Mouse (Mus musculus) midbrain, embryonic 10.5 days (tissue): Measurements from ENCODE around the gene Wfdc2. TPM values are rescaled to one million over a fixed set of nuclear protein-coding genes. Genes with fewer than 3 reads are reported as not detected.
"Not testable (repeated sequence)": the region's sequence is repeated elsewhere in the genome, so short reads cannot be mapped to it uniquely, and the experiment has no call there.

Experiments used
- DNase-seq: peaks from one replicate; pipeline ENCODE4 v3.0.0-alpha.2; 2017; ENCODE audit warnings: low spot score
- H3K27ac ChIP-seq: fragments of 300-500 bp; sonication (generic); replicated peaks from 2 replicates; pipeline ENCODE4 v1.5.1; 2016; ENCODE audit warnings: mild to moderate bottlenecking
- H3K27me3 ChIP-seq: fragments of 300-500 bp; sonication (generic); 2 replicates; pipeline ENCODE4 v1.6.1; 2016; ENCODE audit warnings: low read depth, mild to moderate bottlenecking; ENCODE audit not compliant: poor library complexity, severe bottlenecking
- H3K36me3 ChIP-seq: fragments of 300-500 bp; sonication (generic); 2 replicates; pipeline ENCODE4 v1.6.1; 2016; ENCODE audit warnings: mild to moderate bottlenecking, moderate library complexity
- H3K4me1 ChIP-seq: fragments of 300-500 bp; sonication (generic); 2 replicates; pipeline ENCODE4 v1.6.1; 2016
- H3K4me3 ChIP-seq: fragments of 300-500 bp; sonication (generic); 2 replicates; pipeline ENCODE4 v1.5.1; 2016; ENCODE audit warnings: mild to moderate bottlenecking, moderate library complexity
- H3K9me3 ChIP-seq: fragments of 300-500 bp; sonication (generic); replicated peaks from 2 replicates; pipeline ENCODE4 v1.6.1; 2016; ENCODE audit warnings: mild to moderate bottlenecking
- WGBS: fragments of 180-500 bp; shearing (Covaris S2); methylation state at CpG from one replicate; pipeline ENCODE4 v1.1.7; 2016; 5-methylcytosine and 5-hydroxymethylcytosine counted together
- polyA plus RNA-seq: library from polyadenylated mRNA; unstranded; fragments of >200 nt; fragmentation: Nextera tagmentation; extraction: Ambion mirVana; gene quantifications from 2 replicates; pipeline ENCODE4 v1.2.1, GENCODE M21; 2016

Wfdc2 gene
- polyA plus RNA-seq, 1 experiment from 2014 or later = 28.3 TPM

DNA sequence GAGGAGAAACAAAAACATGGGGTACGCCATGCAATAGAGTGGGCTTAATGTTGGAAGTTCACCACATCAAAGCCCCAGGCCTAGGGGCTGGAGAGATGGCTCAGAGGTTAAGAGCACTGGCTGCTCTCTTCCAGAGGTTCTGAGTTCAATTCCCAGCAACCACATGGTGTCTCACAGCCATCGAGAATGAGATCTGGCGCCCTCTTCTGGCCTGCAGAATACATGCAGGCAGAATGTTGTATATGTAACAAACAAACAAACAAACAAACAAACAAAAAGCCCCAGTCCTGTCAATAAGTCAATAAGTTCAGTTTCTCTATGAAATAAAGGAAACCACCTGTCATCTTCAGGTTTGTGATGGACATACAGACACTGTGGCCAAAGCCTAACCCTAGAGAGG lies 38.0 kb downstream of the Wfdc2 start:
- 73% methylated on average over 3 of the region's 3 CpGs for WGBS
- Histone ChIP-seq H3K27me3 (no peaks in the 10 kb centered on the region), H3K36me3 (no peaks in the 10 kb centered on the region), H3K9me3 (peaks cover 9% of the 10 kb centered on the region; the same call in 1 of the 2 replicates), H3K4me1 (peaks cover 5% of the 10 kb centered on the region; the same call in 1 of the 2 replicates), H3K27ac (no peak overlapping the region), H3K4me3 (no peak overlapping the region)
- no peak for DNase-seq

DNA sequence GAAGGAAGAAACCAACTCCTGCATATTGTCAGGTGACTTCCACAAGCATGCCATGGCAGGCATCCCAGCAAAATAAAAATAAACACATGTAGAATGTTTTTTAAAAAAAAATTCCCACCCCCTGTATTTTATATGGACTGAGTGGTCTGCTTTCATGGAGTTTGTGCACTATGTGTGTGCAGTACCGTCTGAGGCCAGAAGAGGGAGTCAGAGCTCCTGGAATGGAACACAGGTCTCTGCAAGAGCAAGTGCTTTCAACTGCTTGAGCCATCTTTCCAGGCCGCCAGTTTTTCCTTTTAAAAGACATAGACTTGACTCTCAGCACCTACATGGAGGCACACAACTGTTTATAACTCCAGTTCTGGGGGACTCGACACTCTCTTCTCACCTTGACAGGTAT lies 41.3 kb downstream of the Wfdc2 start:
- Histone ChIP-seq H3K27me3 (no peaks in the 10 kb centered on the region), H3K4me1 (no peaks in the 10 kb centered on the region), H3K4me3 (no peak overlapping the region), H3K9me3 (peaks cover 9% of the 10 kb centered on the region; the same call in 1 of the 2 replicates), H3K36me3 (no peaks in the 10 kb centered on the region), H3K27ac (no peak overlapping the region)
- DNase-seq = no peak
- WGBS = 89% methylated on average over 3 of the region's 3 CpGs

DNA sequence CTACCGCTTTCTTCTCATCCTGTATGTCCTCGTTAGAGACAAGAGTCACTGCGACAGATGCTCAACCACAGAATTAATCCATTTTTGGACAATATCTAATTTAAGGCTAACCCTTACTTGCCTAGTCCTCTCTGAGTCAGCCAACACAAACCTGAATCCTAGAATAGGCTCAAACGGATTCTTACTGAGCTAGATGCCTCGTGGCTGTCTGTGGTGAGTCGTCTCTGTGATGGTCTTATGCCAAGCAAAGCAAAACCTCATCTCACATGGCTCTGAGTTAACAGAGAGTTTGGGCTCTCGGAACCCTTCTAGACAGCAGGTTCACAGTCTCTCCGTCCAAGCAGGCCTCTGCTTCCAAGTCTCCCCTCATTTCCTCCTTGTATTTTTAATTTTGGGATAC lies 42.2 kb downstream of the Wfdc2 start:
- Histone ChIP-seq H3K9me3 (peaks cover 9% of the 10 kb centered on the region; the same call in 1 of the 2 replicates), H3K27me3 (no peaks in the 10 kb centered on the region), H3K27ac (no peak overlapping the region), H3K4me1 (no peaks in the 10 kb centered on the region), H3K4me3 (no peak overlapping the region), H3K36me3 (no peaks in the 10 kb centered on the region)
- no peak for DNase-seq
- 94% methylated on average over 8 of the region's 8 CpGs for WGBS

DNA sequence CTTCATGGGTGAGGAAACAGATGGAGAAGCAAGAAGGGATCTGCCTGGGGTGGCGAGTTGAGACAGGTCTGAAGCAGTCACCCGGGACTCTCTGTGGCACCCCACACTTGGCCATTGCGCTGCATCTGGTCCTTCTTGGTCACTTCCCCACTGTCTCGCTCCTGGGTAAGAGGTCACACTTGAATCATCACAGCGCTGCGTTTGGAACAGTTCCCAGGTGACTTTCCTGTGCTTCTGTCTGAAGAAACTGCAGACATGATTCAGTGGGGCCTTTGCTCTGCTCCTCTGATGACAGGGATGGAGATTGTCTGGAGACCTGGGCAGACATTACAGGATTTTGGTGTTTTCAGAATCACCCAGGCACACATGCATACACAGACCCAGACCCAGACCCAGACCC lies 46.6 kb downstream of the Wfdc2 start:
- no peak overlapping the region for H3K27ac ChIP-seq
- WGBS = 88% methylated on average over 6 of the region's 6 CpGs
- H3K9me3 ChIP-seq = no peaks in the 10 kb centered on the region; the same call in 1 of the 2 replicates
- H3K27me3 ChIP-seq = no peaks in the 10 kb centered on the region
- DNase-seq = no peak
- H3K36me3 ChIP-seq = no peaks in the 10 kb centered on the region
- H3K4me3 ChIP-seq = no peak overlapping the region
- no peaks in the 10 kb centered on the region for H3K4me1 ChIP-seq

DNA sequence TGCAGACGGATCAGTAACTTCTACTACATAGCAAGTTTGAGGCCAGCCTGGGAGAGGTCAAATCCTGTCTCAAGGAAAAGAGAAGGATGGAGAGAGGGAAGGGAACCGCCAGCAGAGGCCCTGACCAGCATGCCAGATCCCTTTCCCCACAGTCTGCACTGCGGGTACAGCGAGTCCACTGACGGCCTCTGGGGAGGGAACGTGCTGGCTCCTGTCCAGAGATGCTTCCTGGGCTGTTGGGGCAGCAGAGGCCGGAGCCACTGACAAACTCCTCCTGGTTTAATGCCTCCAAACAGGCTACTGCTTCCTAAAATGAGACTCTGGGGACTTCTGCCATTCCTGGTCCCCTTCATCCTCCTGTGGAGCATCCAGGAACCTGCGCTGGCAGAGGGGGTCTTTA lies 51.3 kb downstream of the Wfdc2 start, which contains the start of the genes Wfdc6b and Wfdc8:
Gene Wfdc6b, plus strand, starts transcription at position 52 of the 400 bp plus-strand sequence.
Gene Wfdc8, minus strand, starts transcription at position 156 of the 400 bp plus-strand sequence.
- H3K9me3 ChIP-seq, H3K4me3 ChIP-seq, H3K27me3 ChIP-seq, H3K36me3 ChIP-seq, DNase-seq, H3K27ac ChIP-seq, H3K4me1 ChIP-seq: not testable (repeated sequence)
- 69% methylated on average over 8 of the region's 8 CpGs for WGBS

DNA sequence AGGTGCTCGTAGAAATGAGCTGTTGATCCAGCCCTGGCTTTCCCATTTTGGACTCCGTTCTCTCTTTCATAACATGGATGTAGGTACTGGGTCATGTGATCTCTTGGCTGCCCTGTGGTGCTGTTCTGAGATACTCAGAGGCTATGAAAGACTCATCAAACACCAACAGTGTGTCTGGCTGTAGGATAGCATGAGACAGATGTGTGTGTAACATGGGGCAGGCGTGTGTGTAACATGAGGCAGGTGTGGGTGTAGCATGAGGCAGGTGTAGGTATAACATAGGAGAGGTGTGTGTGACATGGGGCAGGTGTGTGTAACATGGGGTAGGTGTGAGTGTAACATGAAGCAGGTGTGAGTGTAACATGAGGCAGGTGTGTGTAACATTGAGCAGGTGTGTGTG lies 53.2 kb downstream of the Wfdc2 start:
- WGBS = 92% methylated on average over 3 of the region's 3 CpGs
- Histone ChIP-seq H3K9me3 (no peaks in the 10 kb centered on the region), H3K4me3 (no peak overlapping the region), H3K4me1 (peaks cover 6% of the 10 kb centered on the region; the same call in 1 of the 2 replicates), H3K36me3 (no peaks in the 10 kb centered on the region), H3K27ac (no peak overlapping the region), H3K27me3 (no peaks in the 10 kb centered on the region)
- DNase-seq = no peak

Other genes starting within 250 kb of the Wfdc2 start
- gene Svs6, start 245.7 kb upstream of the Wfdc2 start, polyA plus RNA-seq = not detected in 2 replicates
- gene Svs5, start 229.7 kb upstream of the Wfdc2 start, polyA plus RNA-seq = not detected in 2 replicates
- 0.31 TPM in 1 of 2 replicates, not detected in the other for gene Slpi, start 173.3 kb upstream of the Wfdc2 start, polyA plus RNA-seq
- gene Rbpjl, start 159.3 kb upstream of the Wfdc2 start, polyA plus RNA-seq = not detected in 2 replicates
- gene Matn4, start 157.3 kb upstream of the Wfdc2 start, polyA plus RNA-seq = 0.21 TPM in 1 of 2 replicates, not detected in the other
- 16.1 and 17.4 TPM in 2 replicates for gene Sdc4, start 118.5 kb upstream of the Wfdc2 start, polyA plus RNA-seq
- 64.8 and 65.9 TPM in 2 replicates for gene Sys1, start 105.4 kb upstream of the Wfdc2 start, polyA plus RNA-seq
- gene Gm20458, start 101.4 kb upstream of the Wfdc2 start, polyA plus RNA-seq = 3.7 and 3.9 TPM in 2 replicates
- gene Trp53tg5, start 88.7 kb upstream of the Wfdc2 start, polyA plus RNA-seq = not detected in 2 replicates
- 3.0 and 3.2 TPM in 2 replicates for gene Dbndd2, start 76.3 kb upstream of the Wfdc2 start, polyA plus RNA-seq
- gene Pigt, start 64.9 kb upstream of the Wfdc2 start, polyA plus RNA-seq = 40.1 and 44.7 TPM in 2 replicates
- not detected in 2 replicates for gene Spint3, start 11.0 kb downstream of the Wfdc2 start, polyA plus RNA-seq
- gene Wfdc6a, start 23.0 kb downstream of the Wfdc2 start, polyA plus RNA-seq = not detected in 2 replicates
- gene Eppin, start 31.2 kb downstream of the Wfdc2 start, polyA plus RNA-seq = not detected in 2 replicates
- not detected in 2 replicates for gene Wfdc6b, start 51.1 kb downstream of the Wfdc2 start, polyA plus RNA-seq
- not detected in 2 replicates for gene Wfdc8, start 51.2 kb downstream of the Wfdc2 start, polyA plus RNA-seq
- gene Wfdc16, start 76.4 kb downstream of the Wfdc2 start, polyA plus RNA-seq = not detected in 2 replicates
- gene Wfdc10, start 93.6 kb downstream of the Wfdc2 start, polyA plus RNA-seq = not detected in 2 replicates
- gene Wfdc9, start 94.2 kb downstream of the Wfdc2 start, polyA plus RNA-seq = not detected in 2 replicates
- gene Wfdc11, start 111.7 kb downstream of the Wfdc2 start, polyA plus RNA-seq = not detected in 2 replicates
- gene Wfdc13, start 122.7 kb downstream of the Wfdc2 start, polyA plus RNA-seq = not detected in 2 replicates
- gene Spint4, start 136.1 kb downstream of the Wfdc2 start, polyA plus RNA-seq = not detected in 2 replicates
- gene Spint5, start 152.9 kb downstream of the Wfdc2 start, polyA plus RNA-seq = not detected in 2 replicates
- 0.94 and 1.2 TPM in 2 replicates for gene Wfdc3, start 183.5 kb downstream of the Wfdc2 start, polyA plus RNA-seq
- 80.1 and 80.2 TPM in 2 replicates for gene Dnttip1, start 183.6 kb downstream of the Wfdc2 start, polyA plus RNA-seq
- 575 and 639 TPM in 2 replicates for gene Ube2c, start 207.5 kb downstream of the Wfdc2 start, polyA plus RNA-seq
- not detected in 2 replicates for gene Tnnc2, start 217.6 kb downstream of the Wfdc2 start, polyA plus RNA-seq
- gene Snx21, start 223.4 kb downstream of the Wfdc2 start, polyA plus RNA-seq = 12.0 and 12.3 TPM in 2 replicates
- gene Acot8, start 242.5 kb downstream of the Wfdc2 start, polyA plus RNA-seq = 14.9 and 15.3 TPM in 2 replicates
- 9.7 and 11.6 TPM in 2 replicates for gene Zswim3, start 242.7 kb downstream of the Wfdc2 start, polyA plus RNA-seq